Mouse (Mus musculus) brain, embryonic 14.5 days (tissue): ENCODE data around the gene Ccdc9.

Source experiments
- CTCF ChIP-seq: fragments of 200-500 bp; IDR thresholded peaks from 2 replicates; pipeline ENCODE4 v1.5.1; 2012; ENCODE audit warnings: inconsistent platforms, mild to moderate bottlenecking, moderate library complexity, borderline replicate concordance; ENCODE audit not compliant: insufficient read depth, insufficient read length; ENCODE audit errors: extremely low read depth
- POLR2A ChIP-seq: fragments of 200-500 bp; IDR thresholded peaks from 2 replicates; pipeline ENCODE4 v1.6.1; 2012; ENCODE audit warnings: mild to moderate bottlenecking, inconsistent platforms, borderline replicate concordance; ENCODE audit not compliant: poor library complexity, insufficient read depth, insufficient read length, severe bottlenecking; ENCODE audit errors: extremely low read depth

DNA sequence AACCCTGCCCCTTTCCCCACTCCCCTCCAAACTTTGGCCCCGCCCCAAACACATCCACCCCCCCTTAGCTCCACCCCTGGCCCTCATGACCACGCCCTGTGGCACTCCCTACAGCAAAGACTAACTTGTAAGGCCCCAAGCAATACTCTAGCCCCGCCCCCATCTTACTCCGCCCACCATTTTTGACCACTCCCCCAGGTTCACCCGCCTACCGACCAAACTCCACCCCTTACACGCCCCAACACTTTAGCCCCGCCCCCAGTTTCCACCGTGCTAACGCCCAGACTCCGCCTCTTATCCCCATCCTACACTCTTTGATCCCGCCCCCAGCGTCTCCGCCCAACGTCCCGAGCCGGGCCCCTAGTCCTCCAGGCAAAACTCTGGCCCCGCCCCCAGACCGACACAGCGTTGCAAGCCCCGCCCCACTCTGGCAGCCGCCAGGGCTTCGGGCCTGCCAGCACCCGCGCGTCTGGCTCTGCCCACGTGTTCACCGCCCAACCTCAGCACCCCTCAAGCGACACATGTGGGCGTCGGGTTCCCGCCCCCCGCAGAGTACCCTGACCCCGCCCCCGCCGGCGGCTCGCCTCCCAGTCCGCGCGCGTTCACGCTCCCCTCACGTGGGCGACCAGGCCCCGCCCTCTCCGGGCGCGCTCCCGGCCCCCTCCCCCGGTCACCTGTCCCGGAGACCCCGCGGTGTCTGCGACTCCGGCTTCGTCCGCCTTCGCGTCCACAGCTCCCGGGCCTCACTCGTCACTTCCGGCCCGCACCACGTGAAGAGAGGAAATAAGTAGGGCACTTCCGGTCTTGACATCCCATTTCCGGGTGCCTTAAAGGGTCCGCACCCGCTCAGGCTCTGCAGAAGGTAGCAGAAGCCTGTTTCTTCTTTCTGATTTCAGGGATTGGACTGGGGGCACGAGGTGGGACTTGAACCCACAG lies at the start of gene Ccdc9:
- TF ChIP-seq POLR2A (no peak), CTCF (no peak)
